Mouse (Mus musculus): ENCODE measurements at regions not wholly inside any gene's neighbourhood (a gene's known extent, or its start where the extent isn't known, plus 50 kb on each side); places are given as distances from the start of the nearest gene placed in this dataset.

GRCm38 (mm10) chr6:111621684-111622480 lies 651.7 kb upstream of the Lmcd1 start:
- in situ Hi-C loops (cut with MboI, MseI), result no loop called here

DNA sequence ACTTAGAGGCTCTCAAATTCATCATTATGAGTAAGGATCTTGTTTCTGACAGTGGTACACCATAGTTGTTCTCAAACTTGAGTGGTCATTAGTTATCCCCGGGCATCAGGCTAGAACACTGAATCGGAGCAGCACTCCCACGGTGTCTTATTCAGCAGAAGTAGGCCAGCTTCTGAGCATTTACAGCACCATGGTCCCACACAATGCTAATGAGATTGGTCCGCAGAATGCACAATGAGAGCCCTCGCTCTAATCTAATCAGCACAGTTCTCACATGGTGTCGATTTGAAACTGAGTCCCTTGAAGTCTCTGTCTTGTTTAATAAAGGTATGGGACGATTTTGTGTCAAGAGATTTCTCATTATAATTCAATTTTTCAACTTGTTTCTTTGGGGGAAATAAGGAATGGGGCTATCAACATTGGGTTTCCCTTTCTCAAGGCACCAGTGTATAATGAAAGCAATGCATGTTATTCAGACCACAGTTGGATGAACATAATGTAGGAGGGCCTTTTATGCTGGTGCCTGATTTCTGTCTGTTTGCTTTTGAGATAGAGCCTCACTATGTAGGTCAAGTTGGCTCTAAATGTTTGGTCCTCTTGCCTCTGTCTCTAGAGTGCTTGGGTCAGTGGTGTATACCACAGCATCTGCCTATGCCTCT lies 650.9 kb upstream of the Lmcd1 start:
- in situ Hi-C loops (cut with MboI, MseI), result no loop called here

- in situ Hi-C loops (cut with MboI, MseI), result no loop called here
Measured at GRCm38 (mm10) chr6:111623140-111623497, 650.4 kb upstream of the Lmcd1 start.

- in situ Hi-C loops (cut with MboI, MseI), result no loop called here
Measured at GRCm38 (mm10) chr6:111625501-111625900, 648.1 kb upstream of the Lmcd1 start.

DNA sequence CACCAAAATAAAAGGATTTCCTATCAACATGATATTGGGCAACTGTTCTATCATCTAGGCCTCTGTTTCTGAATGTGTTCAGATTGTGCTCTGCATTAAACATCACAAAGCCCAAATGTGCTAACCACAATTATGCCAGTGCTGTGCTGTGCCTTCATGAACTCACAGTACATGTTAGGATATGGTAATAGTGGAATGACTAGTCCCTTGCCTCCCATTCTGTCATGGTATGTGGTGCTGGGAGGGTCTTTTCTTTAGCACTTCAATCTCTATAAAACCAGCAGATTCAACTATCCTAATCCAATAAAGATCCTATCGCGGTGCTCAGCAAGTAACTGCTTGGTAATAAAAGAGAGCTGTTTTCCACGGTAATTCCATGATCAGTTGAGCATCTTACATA lies 620.8 kb upstream of the Lmcd1 start:
- in situ Hi-C loops (cut with MboI, MseI), result no loop called here

DNA sequence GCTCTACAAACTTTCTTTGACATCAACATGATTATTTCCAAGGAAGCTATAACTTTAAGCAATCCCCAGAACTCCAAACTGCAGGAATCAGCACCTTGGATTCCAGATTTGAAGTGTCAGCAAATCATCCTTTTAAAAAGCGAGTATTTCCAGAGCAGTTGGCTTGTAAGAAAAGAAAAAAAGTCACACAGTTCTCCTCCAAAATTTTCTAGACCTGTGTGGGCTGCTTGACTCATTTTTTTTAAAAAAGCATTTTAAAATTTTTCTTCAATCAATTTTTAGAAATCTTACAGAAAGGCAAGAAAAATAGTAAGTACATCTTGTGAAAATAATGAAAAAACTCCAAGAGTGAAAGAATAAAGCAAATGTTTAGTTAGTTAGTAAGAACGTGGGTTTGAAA lies 613.6 kb upstream of the Lmcd1 start:
- in situ Hi-C loops (cut with MboI, MseI), result loop anchor here in 1 of 2 experiments (10.0 kb wide), 1 partner anchor 1505 kb away; no protein-coding TSS in a partner anchor

DNA sequence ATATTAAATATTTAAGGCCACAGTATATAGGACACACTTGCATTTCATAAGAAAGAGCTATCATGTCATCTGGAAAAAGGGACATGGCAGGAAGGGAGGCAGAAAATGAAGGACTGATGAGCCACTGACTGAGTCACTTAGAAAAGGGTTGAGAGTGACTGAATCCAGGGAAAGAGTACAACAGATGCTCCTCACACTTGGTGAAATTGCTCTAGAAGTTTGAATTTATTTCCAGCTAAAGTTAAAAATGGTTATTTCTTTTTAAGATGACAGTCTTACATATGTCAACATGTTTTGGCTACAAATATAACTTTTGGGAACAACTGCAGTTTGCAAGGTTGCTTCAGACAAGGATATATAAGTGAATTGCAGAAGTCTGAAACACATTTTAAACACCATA lies 609.0 kb upstream of the Lmcd1 start:
- in situ Hi-C loops (cut with MboI, MseI), result loop anchor here in 1 of 2 experiments (10.0 kb wide), 1 partner anchor 1510 kb away; no protein-coding TSS in a partner anchor

DNA sequence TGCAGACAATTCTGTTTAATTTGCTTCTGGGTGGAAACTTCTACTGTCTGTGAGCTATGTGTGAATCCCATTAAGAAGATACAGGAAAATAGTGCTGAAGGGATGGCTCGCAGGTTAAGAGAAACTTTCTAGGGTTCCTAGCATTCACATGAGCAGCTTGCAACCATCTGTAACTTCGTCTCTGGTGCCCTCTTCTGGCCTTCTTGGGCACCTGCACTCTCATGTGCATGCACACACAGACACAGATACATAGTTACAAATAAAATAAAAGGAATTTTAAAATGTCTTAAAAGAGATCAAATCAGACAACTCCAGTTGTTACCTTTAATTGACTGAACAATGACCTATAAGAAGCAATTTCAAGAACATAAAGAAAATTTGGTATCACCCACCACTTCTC lies 588.6 kb upstream of the Lmcd1 start:
- in situ Hi-C loops (cut with MboI, MseI), result no loop called here

- in situ Hi-C loops (cut with MboI, MseI), result loop anchor here in 1 of 2 experiments (25.0 kb wide), 1 partner anchor 1559 kb away; no protein-coding TSS in a partner anchor
Measured at GRCm38 (mm10) chr6:111702864-111703263, 570.7 kb upstream of the Lmcd1 start.

- in situ Hi-C loops (cut with MboI, MseI), result loop anchor here in 1 of 2 experiments (25.0 kb wide), 1 partner anchor 1554 kb away; no protein-coding TSS in a partner anchor
Measured at GRCm38 (mm10) chr6:111708277-111708676, 565.3 kb upstream of the Lmcd1 start.

- in situ Hi-C loops (cut with MboI, MseI), result loop anchor here in 1 of 2 experiments (10.0 kb wide), 1 partner anchor 2001 kb away; no protein-coding TSS in a partner anchor
Measured at GRCm38 (mm10) chr6:111725969-111726368, 547.6 kb upstream of the Lmcd1 start.

DNA sequence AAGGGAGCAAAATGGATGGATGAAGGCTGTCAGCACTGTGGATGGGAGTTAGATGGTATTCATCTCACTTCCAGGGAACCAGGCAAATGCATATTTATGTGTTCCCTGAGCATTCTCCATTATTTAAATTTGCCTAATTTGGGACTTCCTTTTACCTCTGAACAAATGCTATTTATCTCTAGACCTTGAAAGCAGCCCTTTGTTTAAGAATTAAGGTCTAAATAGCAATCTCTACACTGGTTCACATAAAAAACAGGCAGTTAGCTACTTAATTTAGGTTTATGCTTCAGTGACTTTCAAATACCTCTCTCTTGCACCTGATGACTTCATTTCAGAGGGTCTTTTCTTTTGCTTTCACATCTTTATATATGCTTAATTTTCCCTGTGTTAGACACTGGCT lies 543.2 kb upstream of the Lmcd1 start:
- in situ Hi-C loops (cut with MboI, MseI), result no loop called here

GRCm38 (mm10) chr6:111733926-111734325 lies 539.6 kb upstream of the Lmcd1 start:
- in situ Hi-C loops (cut with MboI, MseI), result no loop called here

DNA sequence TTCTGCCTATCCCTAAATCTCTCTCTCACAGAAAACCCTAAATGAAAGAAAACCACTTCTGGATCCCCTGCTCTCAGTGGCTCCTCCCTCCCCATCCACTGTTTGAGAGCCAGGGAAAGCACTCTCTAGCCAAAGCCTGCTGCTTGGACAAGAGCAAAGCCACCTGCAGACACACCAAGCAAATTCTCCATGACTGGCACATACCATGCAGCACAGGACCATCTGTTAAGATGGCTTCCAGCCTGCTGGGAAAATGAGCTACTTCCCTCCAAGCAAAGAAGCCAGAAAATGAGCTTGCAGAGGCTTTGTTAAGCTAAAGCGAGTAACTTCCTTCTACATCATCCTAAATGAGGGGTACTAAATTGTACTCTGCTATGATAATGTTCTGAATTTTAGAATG lies 534.6 kb upstream of the Lmcd1 start:
- in situ Hi-C loops (cut with MboI, MseI), result no loop called here

GRCm38 (mm10) chr6:111781710-111782481 lies 491.7 kb upstream of the Lmcd1 start:
- in situ Hi-C loops (cut with MboI, MseI), result no loop called here

DNA sequence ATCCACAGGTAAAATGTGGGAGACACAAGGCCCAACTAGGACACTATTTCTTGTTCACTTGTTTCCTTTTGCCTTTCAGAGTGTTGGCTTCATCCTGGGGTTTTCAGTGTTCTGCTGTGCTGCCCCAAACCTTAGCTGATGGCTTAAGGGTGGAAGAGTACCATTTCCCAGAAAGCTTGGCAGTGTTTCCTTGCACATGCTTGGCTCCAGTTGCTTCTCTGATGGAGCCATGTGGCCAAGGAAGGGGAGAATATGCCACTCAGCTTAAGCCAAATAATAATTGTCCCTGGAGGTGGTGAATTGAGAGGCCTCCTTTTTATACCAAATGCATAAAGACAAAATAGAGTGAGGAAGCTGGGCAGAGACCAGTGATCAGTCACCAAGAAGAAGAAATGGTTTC lies 464.9 kb upstream of the Lmcd1 start:
- in situ Hi-C loops (cut with MboI, MseI), result no loop called here

GRCm38 (mm10) chr6:111813982-111814603 lies 459.5 kb upstream of the Lmcd1 start:
- in situ Hi-C loops (cut with MboI, MseI), result no loop called here

- in situ Hi-C loops (cut with MboI, MseI), result no loop called here
Measured at GRCm38 (mm10) chr6:111815150-111815549, 458.4 kb upstream of the Lmcd1 start.

GRCm38 (mm10) chr6:111820265-111820664 lies 453.3 kb upstream of the Lmcd1 start:
- in situ Hi-C loops (cut with MboI, MseI), result no loop called here

DNA sequence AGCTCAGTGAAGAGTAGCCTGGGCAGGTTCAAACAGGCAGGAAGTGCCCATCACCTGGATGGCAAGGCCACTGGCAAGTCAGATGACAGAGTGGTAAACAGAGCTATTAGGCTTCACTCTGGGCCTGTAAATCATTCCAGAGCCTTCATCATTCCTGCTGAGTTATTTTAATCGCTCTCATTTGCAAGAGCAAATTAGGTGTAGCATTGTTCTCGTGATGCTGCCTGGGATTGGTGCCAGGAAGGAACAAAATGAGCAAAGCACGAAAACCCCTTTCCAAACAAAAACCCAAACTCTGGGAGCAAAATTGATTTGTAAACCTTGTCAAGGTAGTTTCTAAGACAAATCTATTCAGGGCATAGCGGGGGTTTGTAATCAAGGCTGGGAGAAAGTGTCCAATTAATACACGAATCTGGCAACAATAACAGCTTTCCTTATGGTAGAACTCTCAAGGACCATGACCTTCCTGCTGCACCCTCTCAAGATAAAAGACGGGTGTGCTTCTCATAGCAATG lies 429.2 kb upstream of the Lmcd1 start:
- in situ Hi-C loops (cut with MboI, MseI), result no loop called here

DNA sequence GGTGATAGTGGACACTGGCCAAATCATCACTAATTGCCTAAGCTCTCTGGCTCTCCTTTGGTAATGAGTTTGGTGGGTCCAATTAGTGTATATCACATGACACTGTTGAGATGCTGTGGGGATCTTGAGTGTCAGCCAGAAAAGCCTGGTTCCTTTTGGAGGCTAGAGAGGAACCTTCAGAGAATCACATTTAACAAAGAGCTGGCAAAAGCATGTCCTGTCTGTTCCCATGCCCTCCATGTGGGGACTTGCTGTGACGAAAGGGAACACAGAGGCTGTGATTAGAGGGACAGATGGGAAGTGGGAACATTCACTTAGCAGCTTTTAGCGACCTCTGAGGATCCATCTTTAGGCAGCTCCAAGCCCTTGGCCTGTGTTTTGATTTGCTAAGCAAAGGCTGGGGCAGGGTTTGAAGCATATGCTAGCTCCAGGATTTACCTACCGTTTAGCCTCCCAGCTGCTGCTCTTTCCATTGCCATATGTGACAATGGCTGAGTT lies 407.4 kb upstream of the Lmcd1 start:
- in situ Hi-C loops (cut with MboI, MseI), result no loop called here

Data from T-helper 17 cell (primary cell).